Mouse (Mus musculus) thymus, adult 18-20 months (tissue): Measurements from ENCODE around the gene Creld1.

Experiments used
- DNase-seq, 2 experiments: peaks; one replicate each; pipeline ENCODE4 v3.0.0; 2022; ENCODE audit warnings: mixed read lengths in 2 of 2

Creld1 gene

GRCm38 (mm10) chr6:113471297-113471936 is 11.7 kb upstream of the Creld1 start, which contains the start of gene Il17rc:
TSS of gene Il17rc (plus strand) at chr6:113471427.
- no peak for DNase-seq

DNA sequence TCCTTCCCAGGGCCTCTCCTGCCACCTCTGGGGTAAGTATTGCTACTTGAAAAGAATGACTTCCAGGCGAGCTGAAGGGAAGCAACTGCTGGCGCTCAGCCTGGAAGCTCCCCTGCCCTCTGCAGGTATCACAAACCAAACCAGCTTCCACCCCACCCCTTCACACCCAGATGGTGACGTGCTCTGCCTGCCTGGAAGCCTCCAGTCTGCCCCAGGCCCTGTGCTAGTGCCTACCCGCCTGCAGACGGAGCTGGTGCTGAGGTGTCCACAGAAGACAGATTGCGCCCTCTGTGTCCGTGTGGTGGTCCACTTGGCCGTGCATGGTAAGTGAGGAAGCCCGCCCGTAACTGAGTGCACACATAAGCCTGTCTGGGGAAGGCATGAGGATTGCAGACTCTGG is 11.0 kb upstream of the Creld1 start:
- no peak for DNase-seq

DNA sequence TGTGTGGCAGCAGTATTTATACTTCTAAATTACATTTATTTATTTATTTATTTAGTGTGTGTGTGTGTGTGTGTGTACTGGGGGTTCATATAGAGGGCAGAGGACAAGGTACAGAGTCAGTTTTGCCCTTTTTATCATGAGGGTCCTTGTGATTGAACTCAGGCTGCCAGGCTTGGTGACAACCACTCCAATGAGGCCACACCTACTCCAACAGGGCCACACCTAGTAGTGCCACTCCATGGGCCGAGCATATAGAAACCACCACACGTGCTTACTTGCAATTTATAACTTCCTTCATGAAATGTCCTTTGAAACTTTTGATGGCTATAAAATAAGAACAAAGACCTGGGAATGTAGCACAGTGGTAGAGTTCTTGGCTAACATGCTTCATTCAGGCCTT is 9.9 kb upstream of the Creld1 start:
- no peak for DNase-seq

GRCm38 (mm10) chr6:113473715-113474114 is 9.4 kb upstream of the Creld1 start:
- no peak for DNase-seq

- no peak for DNase-seq
Observed at GRCm38 (mm10) chr6:113477353-113477752, 5.7 kb upstream of the Creld1 start.

DNA sequence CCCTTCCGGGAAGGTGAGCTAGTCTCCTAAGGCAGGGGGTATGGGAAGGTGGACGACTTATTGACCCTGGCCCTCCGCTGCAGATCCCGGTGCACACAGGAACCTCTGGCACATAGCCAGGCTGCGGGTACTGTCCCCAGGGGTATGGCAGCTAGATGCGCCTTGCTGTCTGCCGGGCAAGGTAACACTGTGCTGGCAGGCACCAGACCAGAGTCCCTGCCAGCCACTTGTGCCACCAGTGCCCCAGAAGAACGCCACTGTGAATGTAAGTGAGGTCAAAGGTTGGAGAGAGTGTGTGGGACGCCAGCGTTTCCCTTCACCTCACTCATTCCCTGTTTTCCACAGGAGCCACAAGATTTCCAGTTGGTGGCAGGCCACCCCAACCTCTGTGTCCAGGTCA is 4.2 kb upstream of the Creld1 start:
- no peak for DNase-seq

- DNase-seq, result no peak
Observed at GRCm38 (mm10) chr6:113480555-113481373, 2.3 kb upstream of the Creld1 start.

- peak in 1 of 2 experiments; percentile 27 for DNase-seq
Observed at GRCm38 (mm10) chr6:113482477-113483099, 509 bp upstream of the Creld1 start.

DNA sequence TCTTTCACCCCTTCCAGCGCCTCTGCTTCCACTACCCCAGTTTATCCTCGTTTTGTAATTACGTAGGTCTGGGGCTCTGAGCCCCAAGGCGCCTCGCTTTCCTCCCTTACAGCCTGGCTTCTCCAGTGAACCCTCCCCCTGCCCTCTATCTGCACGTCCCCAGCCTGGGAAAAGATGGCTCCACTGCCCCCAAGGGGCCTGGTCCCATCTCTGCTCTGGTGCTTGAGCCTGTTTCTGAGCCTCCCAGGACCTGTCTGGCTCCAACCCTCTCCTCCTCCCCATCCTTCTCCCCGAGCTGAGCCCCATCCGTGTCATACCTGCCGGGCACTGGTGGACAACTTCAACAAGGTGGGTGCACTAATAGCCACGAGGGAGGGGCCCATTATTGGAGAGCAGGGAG is 632 bp downstream of the Creld1 start:
- no peak for DNase-seq

GRCm38 (mm10) chr6:113487125-113487576 is 4.1 kb downstream of the Creld1 start:
- DNase-seq, result no peak

DNA sequence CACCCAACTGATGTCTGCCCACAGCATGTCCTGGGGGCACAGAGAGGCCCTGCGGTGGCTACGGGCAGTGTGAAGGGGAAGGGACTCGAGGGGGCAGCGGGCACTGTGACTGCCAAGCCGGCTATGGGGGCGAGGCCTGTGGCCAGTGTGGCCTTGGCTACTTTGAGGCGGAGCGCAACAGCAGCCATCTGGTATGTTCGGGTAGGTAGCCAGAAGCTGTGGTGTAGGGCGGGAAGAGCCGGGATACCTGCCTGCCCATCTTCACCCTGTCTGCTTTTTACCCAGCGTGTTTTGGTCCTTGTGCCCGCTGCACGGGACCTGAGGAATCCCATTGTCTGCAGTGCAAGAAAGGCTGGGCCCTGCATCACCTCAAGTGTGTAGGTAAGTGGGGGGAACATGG is 6.3 kb downstream of the Creld1 start:
- no peak for DNase-seq

DNA sequence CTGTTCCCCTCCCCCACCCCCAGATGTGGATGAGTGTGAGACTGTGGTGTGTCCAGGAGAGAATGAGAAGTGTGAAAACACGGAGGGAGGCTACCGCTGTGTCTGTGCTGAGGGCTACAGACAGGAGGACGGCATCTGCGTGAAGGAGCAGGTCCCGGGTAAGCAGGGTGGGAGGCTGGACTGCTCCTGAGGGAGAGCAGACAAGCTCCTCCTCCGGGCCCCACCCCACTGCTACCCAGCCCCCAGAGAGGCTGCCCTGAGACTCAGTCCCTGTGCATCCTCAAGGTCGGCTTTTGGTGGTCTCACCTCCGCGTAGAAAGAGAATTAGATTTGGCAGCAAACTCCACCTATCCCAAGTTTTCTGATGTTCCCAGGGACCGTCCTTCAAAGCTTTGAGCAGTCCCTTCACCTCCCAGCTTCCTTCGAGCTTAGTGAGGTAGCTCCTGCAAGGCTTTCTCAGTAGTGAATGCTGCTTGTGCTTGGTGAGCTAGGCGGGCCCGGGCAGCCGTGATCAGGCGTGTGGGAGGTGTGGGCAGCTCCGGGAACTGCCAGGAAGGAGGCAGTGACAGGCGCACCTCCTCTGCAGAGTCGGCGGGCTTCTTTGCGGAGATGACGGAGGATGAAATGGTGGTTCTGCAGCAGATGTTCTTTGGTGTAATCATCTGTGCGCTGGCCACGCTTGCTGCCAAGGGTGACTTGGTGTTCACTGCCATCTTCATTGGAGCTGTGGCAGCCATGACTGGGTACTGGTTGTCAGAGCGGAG is 9.2 kb downstream of the Creld1 start:
- no peak for DNase-seq

- peak; percentile 71 to 73 for DNase-seq
Observed at GRCm38 (mm10) chr6:113494258-113494788, 11.2 kb downstream of the Creld1 start.

GRCm38 (mm10) chr6:113495071-113495675 is 12.1 kb downstream of the Creld1 start:
- no peak for DNase-seq

DNA sequence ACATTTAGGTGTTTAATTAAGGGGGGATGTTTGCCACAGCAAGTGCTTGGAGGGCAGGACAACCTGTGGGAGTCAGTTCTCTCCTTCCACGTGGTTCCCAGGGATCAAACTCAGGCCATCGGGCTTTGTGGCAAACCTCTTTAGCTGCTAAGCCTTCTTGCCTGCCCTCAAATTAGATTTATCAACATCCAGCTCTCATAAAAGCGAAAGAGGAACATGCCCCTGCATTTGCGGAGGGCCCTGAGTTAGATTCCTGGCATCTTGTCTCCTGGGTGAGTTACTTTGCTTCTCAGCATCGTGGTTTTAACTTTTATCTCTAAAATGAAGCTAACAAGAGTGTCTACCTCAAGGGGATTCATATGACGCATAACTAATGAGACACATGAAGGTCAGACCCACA is 16.2 kb downstream of the Creld1 start:
- no peak for DNase-seq

- no peak for DNase-seq
Observed at GRCm38 (mm10) chr6:113501388-113502084, 18.4 kb downstream of the Creld1 start, which contains the start of gene Prrt3. TSS of gene Prrt3 (minus strand) at chr6:113501931.

DNA sequence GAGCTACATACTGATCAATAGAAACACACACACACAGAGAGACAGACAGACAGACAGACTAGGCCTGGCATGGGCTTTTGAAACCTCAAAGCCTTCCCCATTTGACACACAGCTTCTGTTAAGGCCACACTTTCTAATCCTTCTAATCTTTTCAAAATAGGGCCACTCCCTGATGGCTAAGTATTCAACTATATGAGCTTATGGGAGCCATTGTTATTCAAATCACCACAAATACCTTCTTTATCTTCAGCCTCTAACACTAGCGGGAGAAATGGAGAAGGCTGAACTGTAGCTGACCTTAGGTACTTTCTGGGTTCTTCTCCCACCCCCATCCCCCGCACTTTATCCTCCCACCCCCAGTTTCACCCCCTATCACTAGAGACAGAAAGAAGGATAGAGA is 19.7 kb downstream of the Creld1 start:
- DNase-seq, result no peak

GRCm38 (mm10) chr6:113505689-113506088 is 22.6 kb downstream of the Creld1 start:
- DNase-seq, result no peak

GRCm38 (mm10) chr6:113507130-113507529 is 24.0 kb downstream of the Creld1 start:
- no peak for DNase-seq

DNA sequence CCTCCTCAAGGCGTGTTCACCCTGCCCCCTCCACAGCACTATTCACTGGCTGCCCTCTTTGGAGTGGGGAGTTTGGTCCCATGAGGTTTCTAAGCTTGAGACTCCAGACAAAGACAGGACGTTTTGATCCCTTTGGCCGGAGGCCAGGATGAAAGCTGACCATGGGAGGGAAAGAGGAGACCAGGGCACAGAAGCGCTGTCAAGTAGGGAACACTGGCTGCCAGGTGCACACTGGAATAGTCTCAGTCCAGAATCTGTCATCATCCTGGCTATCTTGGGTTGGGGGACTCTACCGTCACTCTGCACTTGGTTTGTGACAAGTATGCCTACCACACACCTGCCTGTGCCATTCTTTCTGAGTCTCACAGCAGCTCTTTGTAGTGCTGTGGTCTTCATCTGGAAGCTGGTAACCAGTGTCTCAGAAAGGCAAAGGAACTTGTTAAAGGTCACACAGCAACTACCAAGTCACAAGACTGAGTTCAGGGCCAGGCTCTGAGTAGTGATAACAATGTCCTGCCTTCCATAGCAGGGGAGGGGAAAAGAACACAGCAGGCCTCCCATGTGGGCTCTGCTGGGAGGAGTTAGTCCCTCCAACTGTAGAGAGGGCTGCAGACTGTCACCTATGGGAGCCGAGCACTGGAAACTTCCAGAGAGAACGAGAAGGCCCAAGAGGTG is 25.3 kb downstream of the Creld1 start:
- DNase-seq, result no peak

DNA sequence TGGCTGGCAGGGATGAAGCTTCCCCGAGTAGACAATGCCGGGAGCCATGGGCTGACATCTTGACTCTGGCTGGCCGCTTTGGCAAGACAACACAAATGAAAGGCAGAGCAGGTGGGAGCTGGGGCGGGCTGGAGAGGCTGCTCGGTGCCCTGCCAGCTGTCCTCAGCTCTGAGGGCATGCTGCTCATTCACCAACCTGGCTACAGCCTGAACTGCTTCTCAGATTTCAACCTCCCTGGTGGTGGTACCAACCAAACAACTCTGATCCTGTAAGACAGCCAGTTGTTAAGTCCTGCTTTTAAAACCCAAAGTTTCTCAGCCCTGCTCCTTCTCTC is 25.8 kb downstream of the Creld1 start:
- DNase-seq, result no peak
